Mouse (Mus musculus) heart, embryonic 12.5 days (tissue): ENCODE data around the gene Abcg2. TPM values are rescaled to one million over a fixed set of nuclear protein-coding genes. Genes with fewer than 3 reads are reported as not detected.

Experiments used
- ATAC-seq: fragments of 200-750 bp; cut with Nextera tagmentation; 2 replicates; pipeline ENCODE4 v1.8.0; 2017; ENCODE audit warnings: moderate TSS enrichment, moderate library complexity; ENCODE audit not compliant: insufficient number of reproducible peaks, low FRiP score
- H3K27ac ChIP-seq: fragments of 300-500 bp; sonication (generic); 2 replicates; pipeline ENCODE4 v1.5.1; 2016; ENCODE audit warnings: mild to moderate bottlenecking, moderate library complexity; ENCODE audit not compliant: poor library complexity, severe bottlenecking
- H3K27me3 ChIP-seq: fragments of 300-500 bp; sonication (generic); replicated peaks from 2 replicates; pipeline ENCODE4 v1.6.1; 2016; ENCODE audit warnings: mild to moderate bottlenecking, moderate library complexity
- H3K36me3 ChIP-seq: fragments of 300-500 bp; sonication (generic); 2 replicates; pipeline ENCODE4 v1.6.1; 2016; ENCODE audit warnings: mild to moderate bottlenecking, moderate library complexity
- H3K4me1 ChIP-seq: fragments of 300-500 bp; sonication (generic); replicated peaks from 2 replicates; pipeline ENCODE4 v1.6.1; 2016; ENCODE audit warnings: mild to moderate bottlenecking
- H3K4me2 ChIP-seq: fragments of 300-500 bp; sonication (generic); 2 replicates; pipeline ENCODE4 v1.6.1; 2016; ENCODE audit warnings: mild to moderate bottlenecking, moderate library complexity
- H3K4me3 ChIP-seq: fragments of 300-500 bp; sonication (generic); 2 replicates; pipeline ENCODE4 v1.5.1; 2016; ENCODE audit warnings: mild to moderate bottlenecking
- H3K9ac ChIP-seq: fragments of 300-500 bp; sonication (generic); 2 replicates; pipeline ENCODE4 v1.6.1; 2016; ENCODE audit warnings: mild to moderate bottlenecking, moderate library complexity
- H3K9me3 ChIP-seq: fragments of 300-500 bp; sonication (generic); replicated peaks from 2 replicates; pipeline ENCODE4 v1.6.1; 2016; ENCODE audit warnings: mild to moderate bottlenecking, moderate library complexity
- WGBS: fragments of 180-500 bp; shearing (Covaris S2); methylation state at CpG from one replicate; pipeline ENCODE4 v1.1.7; 2016; 5-methylcytosine and 5-hydroxymethylcytosine counted together
- polyA plus RNA-seq: library from polyadenylated mRNA; unstranded; fragments of >200 nt; fragmentation: Nextera tagmentation; extraction: Ambion mirVana; gene quantifications from 2 replicates; pipeline ENCODE4 v1.2.1, GENCODE M21; 2016

Gene Abcg2
- polyA plus RNA-seq, 1 experiment from 2014 or later = 62.0 TPM

GRCm38 (mm10) chr6:58639391-58639790, 55.1 kb downstream of the Abcg2 start:
- WGBS = 88% methylated on average over 2 of the region's 2 CpGs
- no peak overlapping the region for H3K4me2 ChIP-seq
- no peak for ATAC-seq

GRCm38 (mm10) chr6:58640333-58641018, 56.2 kb downstream of the Abcg2 start:
- Histone ChIP-seq H3K36me3 (no peaks in the 10 kb centered on the region), H3K9ac (peak overlapping the region; percentile 88), H3K27ac (peak overlapping the region; percentile 72), H3K4me3 (peak overlapping the region; percentile 78), H3K9me3 (no peaks in the 10 kb centered on the region), H3K4me2 (peak overlapping the region; percentile 76), H3K4me1 (peaks cover 16% of the 10 kb centered on the region), H3K27me3 (no peaks in the 10 kb centered on the region)
- ATAC-seq = peak; percentile 96
- under 1% methylated on average over 50 of the region's 50 CpGs for WGBS

More at GRCm38 (mm10) chr6:58639391-58639790, 55.1 kb downstream of the Abcg2 start:
- no peaks in the 10 kb centered on the region for H3K27me3 ChIP-seq
- no peaks in the 10 kb centered on the region for H3K9me3 ChIP-seq
- no peaks in the 10 kb centered on the region for H3K36me3 ChIP-seq
- H3K4me1 ChIP-seq = peaks cover 15% of the 10 kb centered on the region
- no peak overlapping the region for H3K4me3 ChIP-seq
- no peak overlapping the region for H3K27ac ChIP-seq
- H3K9ac ChIP-seq = no peak overlapping the region

- no peaks in the 10 kb centered on the region for H3K27me3 ChIP-seq
- no peaks in the 10 kb centered on the region for H3K9me3 ChIP-seq
- no peaks in the 10 kb centered on the region for H3K36me3 ChIP-seq
- H3K4me2 ChIP-seq = peak overlapping the region; percentile 76
- 30% methylated on average over 11 of the region's 11 CpGs for WGBS
- peak overlapping the region; percentile 78 for H3K4me3 ChIP-seq
- H3K9ac ChIP-seq = peak overlapping the region; percentile 88
- peaks cover 18% of the 10 kb centered on the region for H3K4me1 ChIP-seq
- no peak for ATAC-seq
- H3K27ac ChIP-seq = no peak overlapping the region
These were observed 56.9 kb downstream of the Abcg2 start for GRCm38 (mm10) chr6:58641056-58641799.

- H3K36me3 ChIP-seq = no peaks in the 10 kb centered on the region
- H3K9ac ChIP-seq = no peak overlapping the region
- no peak overlapping the region for H3K4me3 ChIP-seq
- H3K27ac ChIP-seq = no peak overlapping the region
- H3K4me1 ChIP-seq = peaks cover 18% of the 10 kb centered on the region
- peak overlapping the region; percentile 76; the same call in 1 of the 2 replicates for H3K4me2 ChIP-seq
- no peak for ATAC-seq
- H3K27me3 ChIP-seq = no peaks in the 10 kb centered on the region
- WGBS = 34% methylated on average over 2 of the region's 2 CpGs
- no peaks in the 10 kb centered on the region for H3K9me3 ChIP-seq
These were observed 57.9 kb downstream of the Abcg2 start for GRCm38 (mm10) chr6:58642191-58642590.

- Histone ChIP-seq H3K27ac (no peak overlapping the region), H3K4me1 (peaks cover 19% of the 10 kb centered on the region), H3K9me3 (no peaks in the 10 kb centered on the region), H3K9ac (no peak overlapping the region), H3K4me2 (no peak overlapping the region), H3K4me3 (no peak overlapping the region), H3K36me3 (no peaks in the 10 kb centered on the region), H3K27me3 (no peaks in the 10 kb centered on the region)
- no peak for ATAC-seq
- 40% methylated on average over 2 of the region's 2 CpGs for WGBS
These were observed 60.3 kb downstream of the Abcg2 start for GRCm38 (mm10) chr6:58644586-58644985.

GRCm38 (mm10) chr6:58648100-58648749, 63.9 kb downstream of the Abcg2 start:
- Histone ChIP-seq H3K4me1 (peaks cover 9% of the 10 kb centered on the region), H3K27me3 (no peaks in the 10 kb centered on the region), H3K36me3 (no peaks in the 10 kb centered on the region), H3K9ac (no peak overlapping the region), H3K4me2 (peak overlapping the region; percentile 13; the same call in 1 of the 2 replicates), H3K9me3 (no peaks in the 10 kb centered on the region), H3K4me3 (no peak overlapping the region), H3K27ac (0 out of 2 replicates have a peak overlapping the region, but pooled peaks have one; percentile 11)
- ATAC-seq = peak; percentile 33; the same call in 1 of the 2 replicates
- WGBS = 18% methylated on average over 3 of the region's 3 CpGs

GRCm38 (mm10) chr6:58650136-58650535, 65.8 kb downstream of the Abcg2 start:
- Histone ChIP-seq H3K4me3 (no peak overlapping the region), H3K27me3 (no peaks in the 10 kb centered on the region), H3K4me2 (no peak overlapping the region), H3K9me3 (no peaks in the 10 kb centered on the region), H3K36me3 (no peaks in the 10 kb centered on the region), H3K9ac (no peak overlapping the region), H3K27ac (no peak overlapping the region), H3K4me1 (peaks cover 9% of the 10 kb centered on the region)
- ATAC-seq = no peak
- 89% methylated on average over 3 of the region's 3 CpGs for WGBS

GRCm38 (mm10) chr6:58651038-58651437, 66.7 kb downstream of the Abcg2 start:
- Histone ChIP-seq H3K4me3 (no peak overlapping the region), H3K27me3 (no peaks in the 10 kb centered on the region), H3K9ac (no peak overlapping the region), H3K4me1 (peaks cover 6% of the 10 kb centered on the region), H3K36me3 (0 out of 2 replicates have a peak, but pooled peaks cover 2% of the 10 kb centered on the region), H3K4me2 (no peak overlapping the region), H3K27ac (no peak overlapping the region), H3K9me3 (no peaks in the 10 kb centered on the region)
- no peak for ATAC-seq
- WGBS = 27% methylated on average over 1 of the region's 1 CpGs

- WGBS = 89% methylated on average over 3 of the region's 3 CpGs
- no peak for ATAC-seq
- H3K4me3 ChIP-seq = no peak overlapping the region
These were observed 76.7 kb downstream of the Abcg2 start for GRCm38 (mm10) chr6:58660951-58661575.

GRCm38 (mm10) chr6:58677802-58678201, 93.5 kb downstream of the Abcg2 start:
- no peaks in the 10 kb centered on the region for H3K4me1 ChIP-seq
- H3K27me3 ChIP-seq = no peaks in the 10 kb centered on the region
- 92% methylated on average over 1 of the region's 1 CpGs for WGBS
- H3K9ac ChIP-seq = no peak overlapping the region
- H3K9me3 ChIP-seq = no peaks in the 10 kb centered on the region
- no peak overlapping the region for H3K4me3 ChIP-seq
- H3K27ac ChIP-seq = no peak overlapping the region
- peaks cover 35% of the 10 kb centered on the region for H3K36me3 ChIP-seq
- no peak overlapping the region for H3K4me2 ChIP-seq
- ATAC-seq = no peak

More at GRCm38 (mm10) chr6:58660951-58661575, 76.7 kb downstream of the Abcg2 start:
- H3K4me1 ChIP-seq = no peaks in the 10 kb centered on the region
- H3K9me3 ChIP-seq = no peaks in the 10 kb centered on the region
- H3K9ac ChIP-seq = no peak overlapping the region
- no peak overlapping the region for H3K27ac ChIP-seq
- peaks cover 15% of the 10 kb centered on the region for H3K36me3 ChIP-seq
- no peaks in the 10 kb centered on the region for H3K27me3 ChIP-seq
- H3K4me2 ChIP-seq = no peak overlapping the region

GRCm38 (mm10) chr6:58678530-58678929, 94.2 kb downstream of the Abcg2 start:
- H3K4me2 ChIP-seq = no peak overlapping the region
- ATAC-seq = no peak
- peaks cover 31% of the 10 kb centered on the region for H3K36me3 ChIP-seq
- no peaks in the 10 kb centered on the region for H3K4me1 ChIP-seq
- 97% methylated on average over 3 of the region's 3 CpGs for WGBS
- no peak overlapping the region for H3K4me3 ChIP-seq
- H3K9me3 ChIP-seq = no peaks in the 10 kb centered on the region
- H3K9ac ChIP-seq = no peak overlapping the region
- H3K27me3 ChIP-seq = no peaks in the 10 kb centered on the region
- no peak overlapping the region for H3K27ac ChIP-seq
